Mouse (Mus musculus) skeletal muscle tissue, adult 2 months (tissue): ENCODE measurements around the gene Osm.
A peak's percentile ranks its signal among the peaks of the same experiment; 100 is the strongest.

ENCODE experiments used
- DNase-seq: peaks from one replicate; pipeline ENCODE4 v3.0.0-alpha.2; 2012; ENCODE audit warnings: low read depth, low spot score

Osm gene

GRCm38 (mm10) chr11:4270744-4271459 is 34.7 kb downstream of the Osm start:
- DNase-seq = peak; percentile 78

GRCm38 (mm10) chr11:4271544-4271943 is 35.3 kb downstream of the Osm start:
- DNase-seq = no peak

DNA sequence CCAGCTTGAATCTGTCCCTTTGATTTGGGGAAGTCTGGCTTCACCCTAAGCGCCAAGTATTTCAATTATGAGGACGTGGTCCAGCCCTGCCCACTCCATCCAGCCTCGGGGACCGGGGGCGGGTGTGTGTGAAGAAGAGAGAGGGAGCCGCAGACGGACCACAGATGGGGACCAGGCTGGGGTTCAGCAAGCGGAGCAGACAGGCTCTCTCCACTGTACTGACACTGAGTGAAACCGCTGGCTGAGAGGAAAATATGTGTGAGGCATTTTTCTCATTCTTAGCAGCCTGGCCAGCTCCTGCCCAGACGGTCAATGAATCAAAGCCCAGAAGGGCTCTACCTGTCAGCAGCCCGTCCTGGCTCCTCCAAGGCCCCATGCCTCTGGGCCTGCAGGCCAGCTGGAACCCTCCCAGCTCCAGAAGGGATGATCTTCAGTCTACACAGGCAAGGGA is 40.2 kb downstream of the Osm start:
- no peak for DNase-seq

GRCm38 (mm10) chr11:4279909-4280308 is 43.7 kb downstream of the Osm start:
- DNase-seq = no peak

GRCm38 (mm10) chr11:4281852-4282251 is 45.6 kb downstream of the Osm start:
- no peak for DNase-seq

DNA sequence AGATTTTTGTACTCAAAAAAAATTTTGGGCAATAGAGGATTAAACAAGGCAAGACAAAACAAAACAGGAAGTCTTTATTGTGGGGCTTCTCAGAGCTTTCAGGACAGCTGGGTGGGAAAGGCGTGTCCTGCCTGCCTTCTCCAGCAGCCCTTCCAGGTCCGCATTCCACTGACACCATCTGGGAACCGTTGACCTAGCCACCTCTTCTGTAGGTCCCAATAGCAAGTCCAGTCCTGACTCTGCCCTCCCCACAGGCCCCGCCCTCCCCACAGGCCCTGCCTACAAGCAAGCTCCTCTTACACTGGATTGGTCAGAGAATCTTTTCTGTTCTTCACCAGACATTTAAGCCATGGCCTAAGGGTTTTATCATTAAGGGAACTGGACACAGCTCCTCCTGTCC is 47.4 kb downstream of the Osm start:
- DNase-seq = peak; percentile 66

DNA sequence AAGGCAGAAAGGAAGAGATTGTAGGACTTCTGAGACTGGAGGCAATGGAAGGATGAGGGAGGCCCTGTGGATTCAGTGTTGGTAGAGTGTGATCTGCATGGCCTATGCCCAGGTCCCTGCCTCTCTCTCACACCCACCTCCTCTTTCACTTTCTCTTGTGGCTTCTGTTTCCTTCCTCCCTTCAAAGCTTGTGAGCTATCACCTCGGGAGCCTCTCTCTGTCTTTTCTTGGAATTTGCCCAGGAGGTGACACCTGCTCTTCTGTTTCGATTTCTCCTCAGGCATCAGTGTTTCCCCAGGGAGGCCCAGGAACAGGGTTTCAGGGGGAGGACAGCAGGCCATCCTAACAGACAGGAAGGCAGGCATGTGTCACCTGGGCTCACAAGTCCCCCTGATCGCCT is 53.1 kb downstream of the Osm start:
- no peak for DNase-seq
